Mouse (Mus musculus): Measurements from ENCODE around the gene Adcy7. TPM values are rescaled to one million over a fixed set of nuclear protein-coding genes. Genes with fewer than 3 reads are reported as not detected.

Adcy7 gene
- polyA plus RNA-seq (2015; fragmentation: Nextera tagmentation; extraction: Ambion mirVana), result 21.3 and 22.3 TPM in 2 replicates

- Histone ChIP-seq H3K27me3 (peaks cover 27% of the 10 kb centered on the region; the same call in 1 of the 2 replicates), H3K36me3 (replicated peaks) (no peaks in the 10 kb centered on the region), H3K4me2 (peak within 1 kb of the TSS; percentile 92), H3K9me3 (replicated peaks) (no peaks in the 10 kb centered on the region), H3K4me3 (replicated peaks) (peak within 1 kb of the TSS; percentile 62), H3K9ac (peak within 1 kb of the TSS; percentile 63), H3K27ac (replicated peaks) (peak within 1 kb of the TSS; percentile 29), H3K4me1 (replicated peaks) (peaks cover 44% of the 10 kb centered on the region)
- WGBS (ENCODE audit: insufficient replicate concordance), result 2% methylated on average over 64 of the region's 64 CpGs
- ATAC-seq (ENCODE audit: insufficient read depth), result peak; percentile 72
Observed at GRCm38 (mm10) chr8:88272231-88273050, at the start of gene Adcy7. Adcy7 (plus strand) TSS chr8:88272403.

DNA sequence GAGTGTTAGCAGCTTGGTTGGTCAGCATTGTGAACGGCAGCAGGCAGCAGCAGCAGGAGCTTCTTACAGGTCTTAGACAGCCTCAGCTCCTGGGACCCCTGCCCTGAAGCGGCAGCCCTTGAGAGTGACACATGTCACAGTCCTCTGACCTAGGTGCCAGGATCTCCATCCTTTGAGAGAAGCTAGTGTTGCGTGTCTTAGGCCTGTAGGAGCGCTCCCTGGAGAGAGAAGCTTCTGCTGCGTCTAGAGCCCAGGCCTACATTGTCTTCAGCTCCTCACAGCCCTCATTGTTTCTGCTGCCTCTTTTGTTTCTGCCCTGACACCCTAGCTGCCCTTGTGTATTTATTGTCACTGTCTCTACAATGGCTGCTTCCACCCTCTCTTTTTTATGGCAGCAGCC is 46.8 kb upstream of the Adcy7 start:
- WGBS (ENCODE audit: insufficient replicate concordance), result 73% methylated on average over 5 of the region's 5 CpGs
- H3K27ac ChIP-seq (replicated peaks), result no peak overlapping the region
- no peaks in the 10 kb centered on the region for H3K27me3 ChIP-seq
- ATAC-seq (ENCODE audit: insufficient read depth), result no peak
- H3K36me3 ChIP-seq (replicated peaks), result no peaks in the 10 kb centered on the region
- no peaks in the 10 kb centered on the region for H3K9me3 ChIP-seq (replicated peaks)
- H3K4me1 ChIP-seq (replicated peaks), result peaks cover 29% of the 10 kb centered on the region
- H3K4me3 ChIP-seq (replicated peaks), result no peak overlapping the region
- H3K4me2 ChIP-seq, result no peak overlapping the region
- H3K9ac ChIP-seq, result no peak overlapping the region

DNA sequence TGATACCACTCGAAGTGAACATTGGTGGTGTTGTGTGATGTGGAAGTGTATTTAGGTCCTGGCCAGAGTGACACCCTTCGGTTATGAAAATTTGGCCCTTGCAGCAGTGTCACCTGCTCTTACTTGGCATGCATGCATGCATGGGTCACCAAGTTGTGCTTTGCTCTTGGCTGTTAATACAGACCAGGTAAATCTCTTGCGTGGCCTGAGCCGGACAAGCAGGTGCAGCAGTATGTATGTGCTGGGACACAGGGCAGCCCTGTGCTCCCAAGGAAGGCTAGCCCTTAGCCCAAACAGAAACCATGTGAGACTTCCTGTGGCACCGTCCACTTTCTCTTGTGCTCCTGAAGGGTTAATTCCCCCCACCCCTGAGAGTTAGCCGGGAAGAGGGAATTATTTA is 44.4 kb upstream of the Adcy7 start:
- Histone ChIP-seq H3K27ac (replicated peaks) (no peak overlapping the region), H3K27me3 (no peaks in the 10 kb centered on the region), H3K9ac (no peak overlapping the region), H3K4me2 (no peak overlapping the region), H3K4me3 (replicated peaks) (no peak overlapping the region), H3K4me1 (replicated peaks) (peaks cover 14% of the 10 kb centered on the region), H3K36me3 (replicated peaks) (0 out of 2 replicates have a peak, but pooled peaks cover 4% of the 10 kb centered on the region), H3K9me3 (replicated peaks) (no peaks in the 10 kb centered on the region)
- WGBS (ENCODE audit: insufficient replicate concordance), result 65% methylated on average over 6 of the region's 6 CpGs
- no peak for ATAC-seq (ENCODE audit: insufficient read depth)

GRCm38 (mm10) chr8:88228286-88228685 is 43.9 kb upstream of the Adcy7 start:
- Histone ChIP-seq H3K27me3 (no peaks in the 10 kb centered on the region), H3K4me1 (replicated peaks) (peaks cover 14% of the 10 kb centered on the region), H3K9me3 (replicated peaks) (no peaks in the 10 kb centered on the region), H3K9ac (no peak overlapping the region), H3K4me3 (replicated peaks) (no peak overlapping the region), H3K36me3 (replicated peaks) (0 out of 2 replicates have a peak, but pooled peaks cover 4% of the 10 kb centered on the region), H3K27ac (replicated peaks) (no peak overlapping the region), H3K4me2 (no peak overlapping the region)
- ATAC-seq (ENCODE audit: insufficient read depth), result no peak
- WGBS (ENCODE audit: insufficient replicate concordance), result 31% methylated on average over 1 of the region's 1 CpGs

DNA sequence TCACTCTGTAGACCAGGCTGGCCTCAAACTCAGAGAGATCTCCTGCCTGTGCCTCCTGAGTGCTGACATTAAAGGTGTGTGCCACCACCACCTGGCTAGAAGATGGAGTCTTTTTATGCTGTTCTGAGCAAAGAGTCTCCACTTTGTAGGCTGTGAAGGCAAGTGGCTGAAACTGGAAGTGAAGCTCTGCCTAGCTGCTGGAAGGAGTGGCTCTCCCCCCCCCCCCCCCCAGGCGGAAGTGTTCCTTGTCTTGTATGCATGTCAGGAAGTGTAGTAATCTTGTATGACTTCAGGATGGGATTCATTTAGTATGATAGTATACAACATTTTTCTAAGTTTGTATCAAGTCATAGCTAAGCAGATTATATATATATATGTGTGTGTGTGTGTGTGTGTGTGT is 43.4 kb upstream of the Adcy7 start:
- no peak overlapping the region for H3K4me2 ChIP-seq
- ATAC-seq (ENCODE audit: insufficient read depth), result no peak
- H3K4me1 ChIP-seq (replicated peaks), result peaks cover 18% of the 10 kb centered on the region
- no peak overlapping the region for H3K27ac ChIP-seq (replicated peaks)
- H3K27me3 ChIP-seq, result no peaks in the 10 kb centered on the region
- H3K9me3 ChIP-seq (replicated peaks), result no peaks in the 10 kb centered on the region
- 0 out of 2 replicates have a peak, but pooled peaks cover 4% of the 10 kb centered on the region for H3K36me3 ChIP-seq (replicated peaks)
- H3K4me3 ChIP-seq (replicated peaks), result no peak overlapping the region
- 13% methylated on average over 1 of the region's 1 CpGs for WGBS (ENCODE audit: insufficient replicate concordance)
- H3K9ac ChIP-seq, result no peak overlapping the region

GRCm38 (mm10) chr8:88236666-88237065 is 35.5 kb upstream of the Adcy7 start:
- no peaks in the 10 kb centered on the region for H3K27me3 ChIP-seq
- no peak overlapping the region for H3K9ac ChIP-seq
- H3K36me3 ChIP-seq (replicated peaks), result no peaks in the 10 kb centered on the region
- no peak overlapping the region for H3K4me3 ChIP-seq (replicated peaks)
- no peak overlapping the region for H3K27ac ChIP-seq (replicated peaks)
- no peaks in the 10 kb centered on the region for H3K9me3 ChIP-seq (replicated peaks)
- H3K4me2 ChIP-seq, result no peak overlapping the region
- 62% methylated on average over 2 of the region's 2 CpGs for WGBS (ENCODE audit: insufficient replicate concordance)
- ATAC-seq (ENCODE audit: insufficient read depth), result no peak
- H3K4me1 ChIP-seq (replicated peaks), result peaks cover 23% of the 10 kb centered on the region

DNA sequence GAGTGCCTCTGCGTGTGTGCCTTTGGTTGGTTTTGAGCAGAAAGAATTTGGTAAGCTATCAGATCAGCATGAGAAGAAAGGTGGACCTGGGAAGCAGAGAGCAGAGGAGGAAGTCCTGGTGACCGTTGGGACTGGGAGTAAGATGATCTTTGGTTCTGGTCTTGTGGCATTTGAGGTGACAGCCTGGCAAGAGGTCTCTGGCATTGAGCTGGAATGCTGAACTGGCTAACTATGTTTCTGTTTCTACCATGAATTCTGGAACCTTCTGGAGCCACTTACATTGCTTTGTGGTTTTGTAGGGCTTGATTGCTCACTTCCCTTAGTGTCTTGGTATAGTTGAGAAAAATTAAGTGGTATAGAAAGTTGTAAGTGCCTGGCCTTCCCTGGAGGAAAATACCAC is 34.6 kb upstream of the Adcy7 start:
- H3K9ac ChIP-seq, result no peak overlapping the region
- H3K4me1 ChIP-seq (replicated peaks), result peaks cover 27% of the 10 kb centered on the region
- no peak overlapping the region for H3K27ac ChIP-seq (replicated peaks)
- H3K4me3 ChIP-seq (replicated peaks), result no peak overlapping the region
- no peaks in the 10 kb centered on the region for H3K36me3 ChIP-seq (replicated peaks)
- H3K9me3 ChIP-seq (replicated peaks), result no peaks in the 10 kb centered on the region
- no peaks in the 10 kb centered on the region for H3K27me3 ChIP-seq
- 46% methylated on average over 2 of the region's 2 CpGs for WGBS (ENCODE audit: insufficient replicate concordance)
- ATAC-seq (ENCODE audit: insufficient read depth), result no peak
- no peak overlapping the region for H3K4me2 ChIP-seq

GRCm38 (mm10) chr8:88239277-88239676 is 32.9 kb upstream of the Adcy7 start:
- peaks cover 22% of the 10 kb centered on the region for H3K4me1 ChIP-seq (replicated peaks)
- ATAC-seq (ENCODE audit: insufficient read depth), result no peak
- H3K9ac ChIP-seq, result no peak overlapping the region
- H3K4me3 ChIP-seq (replicated peaks), result no peak overlapping the region
- H3K9me3 ChIP-seq (replicated peaks), result no peaks in the 10 kb centered on the region
- 76% methylated on average over 5 of the region's 5 CpGs for WGBS (ENCODE audit: insufficient replicate concordance)
- no peak overlapping the region for H3K27ac ChIP-seq (replicated peaks)
- H3K27me3 ChIP-seq, result no peaks in the 10 kb centered on the region
- no peak overlapping the region for H3K4me2 ChIP-seq
- no peaks in the 10 kb centered on the region; the same call in 1 of the 2 replicates for H3K36me3 ChIP-seq (replicated peaks)

GRCm38 (mm10) chr8:88241871-88242270 is 30.3 kb upstream of the Adcy7 start:
- ATAC-seq (ENCODE audit: insufficient read depth), result no peak
- WGBS (ENCODE audit: insufficient replicate concordance), result 56% methylated on average over 4 of the region's 4 CpGs
- H3K27me3 ChIP-seq, result no peaks in the 10 kb centered on the region
- H3K9ac ChIP-seq, result no peak overlapping the region
- H3K36me3 ChIP-seq (replicated peaks), result peaks cover 11% of the 10 kb centered on the region
- no peak overlapping the region for H3K4me3 ChIP-seq (replicated peaks)
- no peak overlapping the region for H3K27ac ChIP-seq (replicated peaks)
- peaks cover 19% of the 10 kb centered on the region for H3K4me1 ChIP-seq (replicated peaks)
- H3K4me2 ChIP-seq, result no peak overlapping the region
- no peaks in the 10 kb centered on the region for H3K9me3 ChIP-seq (replicated peaks)

DNA sequence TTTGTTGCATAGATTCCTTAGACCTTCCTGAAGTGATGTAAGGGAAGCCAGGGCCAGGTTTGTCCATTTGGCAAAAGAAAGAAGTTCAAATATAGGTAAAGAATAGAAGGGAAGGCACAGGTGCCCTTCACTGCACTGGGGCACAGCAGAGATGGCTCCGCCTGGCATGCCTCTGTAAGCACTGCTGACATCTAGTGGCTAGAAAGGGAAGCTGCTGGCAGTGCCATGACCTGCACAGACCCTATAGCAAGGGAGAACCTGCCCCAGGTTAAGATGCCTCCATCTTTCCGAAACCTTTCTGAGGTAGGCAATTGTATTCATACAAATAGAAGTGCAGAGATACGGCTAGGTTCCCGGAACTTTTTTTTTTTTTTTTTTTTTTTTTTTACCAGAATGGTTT is 27.9 kb upstream of the Adcy7 start:
- 66% methylated on average over 4 of the region's 4 CpGs for WGBS (ENCODE audit: insufficient replicate concordance)
- Histone ChIP-seq H3K27me3 (no peaks in the 10 kb centered on the region), H3K27ac (replicated peaks) (no peak overlapping the region), H3K4me2 (no peak overlapping the region), H3K4me1 (replicated peaks) (peaks cover 12% of the 10 kb centered on the region), H3K9me3 (replicated peaks) (no peaks in the 10 kb centered on the region), H3K36me3 (replicated peaks) (peaks cover 31% of the 10 kb centered on the region), H3K9ac (no peak overlapping the region), H3K4me3 (replicated peaks) (no peak overlapping the region)
- ATAC-seq (ENCODE audit: insufficient read depth), result peak; percentile 74

DNA sequence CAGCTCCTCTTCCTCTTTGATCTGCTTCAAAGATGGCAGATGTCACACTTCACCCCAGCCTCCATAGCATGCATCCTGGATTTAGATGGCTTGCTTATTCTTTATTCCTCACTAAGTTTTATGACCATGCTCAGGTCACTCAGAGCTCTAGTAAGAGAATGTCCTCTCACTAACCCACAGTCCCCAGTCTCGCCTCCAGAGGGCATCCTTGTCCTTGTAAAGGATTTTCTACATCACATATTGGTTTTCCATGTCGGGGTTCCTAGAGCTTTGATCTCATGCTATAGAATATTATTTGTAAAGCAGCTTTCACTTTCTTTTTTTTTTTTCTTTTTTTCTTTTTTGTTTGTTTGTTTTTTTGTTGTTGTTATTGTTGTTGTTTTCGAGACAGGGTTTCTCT is 19.4 kb upstream of the Adcy7 start:
- ATAC-seq (ENCODE audit: insufficient read depth), result no peak
- Histone ChIP-seq H3K4me3 (replicated peaks) (no peak overlapping the region), H3K27me3 (no peaks in the 10 kb centered on the region), H3K4me1 (replicated peaks) (0 out of 2 replicates have a peak, but pooled peaks cover 4% of the 10 kb centered on the region), H3K9ac (no peak overlapping the region), H3K9me3 (replicated peaks) (no peaks in the 10 kb centered on the region), H3K27ac (replicated peaks) (no peak overlapping the region), H3K4me2 (no peak overlapping the region), H3K36me3 (replicated peaks) (peaks cover 75% of the 10 kb centered on the region)
- WGBS (ENCODE audit: insufficient replicate concordance), result 65% methylated on average over 3 of the region's 3 CpGs

Measured in liver, embryonic 15.5 days (tissue).